Mouse (Mus musculus): ENCODE results near the gene Tm4sf1. TPM values are rescaled to one million over a fixed set of nuclear protein-coding genes. Genes with fewer than 3 reads are reported as not detected.

Gene Tm4sf1
- total and polyA plus RNA-seq, 2 experiments from 2014 or later = 23.0 to 27.8 TPM

DNA sequence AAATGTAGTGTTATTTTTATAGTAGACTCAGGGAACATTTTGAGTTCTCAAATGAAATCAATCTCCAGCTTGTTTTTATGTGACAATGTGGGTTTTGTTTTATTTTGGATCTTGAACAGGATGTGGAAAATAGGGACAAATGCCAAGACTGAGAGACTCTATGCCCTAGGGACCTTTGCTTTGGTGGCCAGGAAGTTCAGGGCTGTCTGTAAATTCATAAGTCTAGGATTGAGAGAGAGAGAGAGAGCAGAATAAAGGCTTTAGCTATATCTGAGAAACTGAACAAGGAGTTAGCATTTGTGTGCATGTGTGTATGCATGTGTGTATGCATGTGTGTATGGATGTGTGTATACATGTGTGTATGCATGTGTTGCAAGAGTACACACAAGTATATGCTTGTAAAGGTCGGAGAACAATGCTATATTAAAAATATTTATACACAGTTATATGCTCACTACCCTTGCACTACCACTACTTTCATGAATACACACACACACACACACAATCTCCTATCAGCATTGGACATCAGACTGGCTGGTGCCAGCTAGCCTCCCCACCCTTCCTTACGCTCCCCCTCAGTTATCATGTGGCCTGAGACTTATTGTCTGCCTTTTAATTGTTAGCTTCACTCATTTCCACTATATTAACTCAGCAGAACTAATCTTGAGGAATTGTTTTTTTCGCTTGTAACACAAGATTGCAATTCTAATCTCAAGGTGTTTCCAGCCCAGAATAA is 33.5 kb upstream of the Tm4sf1 start:
- TF ChIP-seq CTCF (IDR thresholded peaks at IDR 0.05) = no peak
- H3K9me3 ChIP-seq (ENCODE audit: low read length) = no peaks in the 10 kb centered on the region
- 81% methylated on average over 3 of the region's 3 CpGs for WGBS

DNA sequence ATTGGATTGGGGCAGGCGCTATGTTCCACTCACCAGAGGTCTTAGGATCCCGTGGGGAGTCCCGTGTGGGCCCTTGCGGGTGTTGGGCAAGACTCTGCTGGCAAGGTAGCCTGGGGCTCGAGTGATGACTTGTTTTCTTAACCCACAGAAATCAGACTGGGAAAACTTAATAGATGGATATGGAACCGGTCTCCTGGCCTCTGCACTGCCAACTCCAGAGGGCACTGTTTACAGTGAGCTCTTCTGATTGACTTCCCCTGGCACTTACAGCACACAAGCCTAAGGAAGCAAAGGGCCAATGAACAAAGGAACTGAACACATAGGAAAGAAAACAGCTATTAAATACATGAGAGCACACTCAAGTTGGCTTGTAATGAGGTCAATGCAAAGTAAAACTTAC is 26.2 kb upstream of the Tm4sf1 start:
- no peak for ATAC-seq (ENCODE audit: low FRiP score)
- WGBS = 88% methylated on average over 5 of the region's 6 CpGs
- Histone ChIP-seq H3K4me2 (ENCODE audit: low read depth, low read length, poor library complexity, severe bottlenecking) (no peak overlapping the region), H3K27ac (ENCODE audit: low read depth, low read length) (no peak overlapping the region), H3K36me3 (ENCODE audit: insufficient read depth, low read length) (no peaks in the 10 kb centered on the region), H3K9me3 (ENCODE audit: low read length) (no peaks in the 10 kb centered on the region), H3K9ac (replicated peaks; ENCODE audit: low read length, poor library complexity, severe bottlenecking) (no peak overlapping the region), H3K27me3 (ENCODE audit: insufficient read depth, low read length) (no peaks in the 10 kb centered on the region), H3K4me1 (ENCODE audit: insufficient read depth, low read length) (no peaks in the 10 kb centered on the region), H3K4me3 (ENCODE audit: low read depth, low read length) (no peak overlapping the region)
- no peak for DNase-seq (ENCODE audit: low spot score)
- no peak for TF ChIP-seq CTCF (IDR thresholded peaks at IDR 0.05)

More for the DNA sequence above, 33.5 kb upstream of the Tm4sf1 start:
- H3K27me3 ChIP-seq (ENCODE audit: insufficient read depth, low read length) = no peaks in the 10 kb centered on the region
- H3K9ac ChIP-seq (replicated peaks; ENCODE audit: low read length, poor library complexity, severe bottlenecking) = no peak overlapping the region
- no peaks in the 10 kb centered on the region for H3K36me3 ChIP-seq (ENCODE audit: insufficient read depth, low read length)
- ATAC-seq (ENCODE audit: low FRiP score) (no peak), DNase-seq (ENCODE audit: low spot score) (no peak)
- no peak overlapping the region for H3K27ac ChIP-seq (ENCODE audit: low read depth, low read length)
- H3K4me3 ChIP-seq (ENCODE audit: low read depth, low read length) = no peak overlapping the region
- no peaks in the 10 kb centered on the region for H3K4me1 ChIP-seq (ENCODE audit: insufficient read depth, low read length)
- H3K4me2 ChIP-seq (ENCODE audit: low read depth, low read length, poor library complexity, severe bottlenecking) = no peak overlapping the region

DNA sequence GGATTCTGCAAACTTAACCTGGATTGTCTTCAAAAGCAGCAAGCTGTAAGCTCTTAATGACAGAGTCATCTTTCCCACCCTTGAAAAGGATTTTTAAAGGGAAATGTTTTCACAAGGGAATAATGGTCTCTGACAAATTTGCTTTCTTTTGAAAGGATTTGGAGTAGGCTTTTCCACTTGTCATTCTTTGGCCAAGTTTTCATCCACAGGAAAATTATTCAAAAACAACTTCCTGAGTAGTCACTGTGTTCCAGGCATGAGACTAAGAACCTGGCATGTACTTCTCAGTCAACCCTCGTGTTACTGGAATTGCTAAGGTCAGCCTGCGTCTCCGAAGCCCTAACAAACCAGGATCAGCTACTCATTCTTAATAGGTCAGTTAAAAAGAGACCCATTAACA is 5.3 kb upstream of the Tm4sf1 start:
- H3K9me3 ChIP-seq (ENCODE audit: low read length) = no peaks in the 10 kb centered on the region
- no peaks in the 10 kb centered on the region for H3K36me3 ChIP-seq (ENCODE audit: insufficient read depth, low read length)
- no peak overlapping the region for H3K4me2 ChIP-seq (ENCODE audit: low read depth, low read length, poor library complexity, severe bottlenecking)
- no peak for ATAC-seq (ENCODE audit: low FRiP score)
- DNase-seq (ENCODE audit: low spot score) = no peak
- H3K27ac ChIP-seq (ENCODE audit: low read depth, low read length) = no peak overlapping the region
- no peak overlapping the region for H3K9ac ChIP-seq (replicated peaks; ENCODE audit: low read length, poor library complexity, severe bottlenecking)
- no peak for TF ChIP-seq CTCF (IDR thresholded peaks at IDR 0.05)
- no peaks in the 10 kb centered on the region for H3K4me1 ChIP-seq (ENCODE audit: insufficient read depth, low read length)
- WGBS = 91% methylated on average over 3 of the region's 3 CpGs
- H3K4me3 ChIP-seq (ENCODE audit: low read depth, low read length) = no peak overlapping the region
- H3K27me3 ChIP-seq (ENCODE audit: insufficient read depth, low read length) = no peaks in the 10 kb centered on the region

DNA sequence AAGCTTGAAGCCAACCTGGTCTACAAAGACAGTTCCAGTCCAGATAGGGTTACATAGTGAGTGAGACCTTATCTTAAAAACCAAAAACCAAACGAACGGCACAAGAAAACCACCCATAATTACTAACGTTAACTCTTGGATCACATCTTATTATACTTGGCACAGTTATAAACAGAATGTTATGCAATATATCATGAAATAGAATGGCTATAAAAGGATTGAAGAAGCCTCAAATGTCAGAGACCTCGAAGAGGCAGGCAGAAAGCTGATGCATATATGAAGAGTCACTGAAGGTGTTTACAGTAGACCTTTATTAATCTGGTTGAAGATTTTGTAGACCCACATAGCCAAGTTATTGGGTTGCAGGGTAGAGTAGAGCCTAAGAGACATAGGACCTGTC is 3.8 kb upstream of the Tm4sf1 start:
- Histone ChIP-seq H3K36me3 (ENCODE audit: insufficient read depth, low read length) (no peaks in the 10 kb centered on the region), H3K4me3 (ENCODE audit: low read depth, low read length) (no peak overlapping the region), H3K9ac (replicated peaks; ENCODE audit: low read length, poor library complexity, severe bottlenecking) (no peak overlapping the region), H3K27ac (ENCODE audit: low read depth, low read length) (no peak overlapping the region), H3K4me2 (ENCODE audit: low read depth, low read length, poor library complexity, severe bottlenecking) (no peak overlapping the region), H3K4me1 (ENCODE audit: insufficient read depth, low read length) (no peaks in the 10 kb centered on the region), H3K9me3 (ENCODE audit: low read length) (no peaks in the 10 kb centered on the region), H3K27me3 (ENCODE audit: insufficient read depth, low read length) (no peaks in the 10 kb centered on the region)
- 86% methylated on average over 4 of the region's 4 CpGs for WGBS
- no peak for TF ChIP-seq CTCF (IDR thresholded peaks at IDR 0.05)
- ATAC-seq (ENCODE audit: low FRiP score) = no peak
- no peak for DNase-seq (ENCODE audit: low spot score)

DNA sequence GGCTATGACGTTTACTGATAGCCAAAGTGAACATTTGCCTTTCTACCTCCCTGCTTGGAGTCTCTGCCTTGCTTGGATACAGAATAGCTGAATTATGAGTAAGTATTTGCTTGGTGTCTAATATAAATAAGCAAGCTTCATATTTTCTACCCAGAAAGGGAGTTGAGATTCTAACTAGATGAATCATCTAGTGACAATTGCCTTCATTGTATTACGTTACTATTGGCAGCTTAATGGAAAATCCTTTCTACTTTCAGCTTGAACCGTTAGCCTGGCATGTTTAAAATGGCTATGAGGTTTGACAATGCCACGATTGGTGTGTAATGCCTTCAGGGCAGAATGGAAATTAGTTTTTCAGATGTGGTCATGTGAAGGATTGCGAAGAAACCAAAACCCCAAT is 2.7 kb upstream of the Tm4sf1 start:
- no peak for DNase-seq (ENCODE audit: low spot score)
- H3K4me2 ChIP-seq (ENCODE audit: low read depth, low read length, poor library complexity, severe bottlenecking) = no peak overlapping the region

DNA sequence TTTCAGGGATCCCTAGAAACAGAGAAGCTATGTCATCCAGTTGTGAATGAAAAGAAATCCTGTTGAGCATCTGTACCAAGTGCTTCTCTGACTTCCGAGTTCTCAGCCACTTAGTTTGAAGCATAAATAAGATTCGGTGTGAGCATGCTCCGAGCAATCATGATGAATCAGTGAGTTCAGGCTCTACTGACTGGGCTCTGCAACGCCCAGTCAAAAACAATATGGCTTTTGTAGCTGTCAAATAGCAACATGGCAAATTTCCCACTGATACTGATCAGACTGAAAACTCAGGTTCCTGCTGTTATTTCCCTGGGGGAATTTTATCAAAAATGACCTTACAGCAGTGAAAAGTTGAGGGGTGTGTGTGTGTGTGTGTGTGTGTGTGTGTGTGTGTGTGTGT is 2.3 kb upstream of the Tm4sf1 start:
- Histone ChIP-seq H3K9ac (replicated peaks; ENCODE audit: low read length, poor library complexity, severe bottlenecking) (no peak overlapping the region), H3K4me3 (ENCODE audit: low read depth, low read length) (no peak overlapping the region), H3K4me2 (ENCODE audit: low read depth, low read length, poor library complexity, severe bottlenecking) (no peak overlapping the region), H3K4me1 (ENCODE audit: insufficient read depth, low read length) (no peaks in the 10 kb centered on the region), H3K27ac (ENCODE audit: low read depth, low read length) (no peak overlapping the region), H3K27me3 (ENCODE audit: insufficient read depth, low read length) (no peaks in the 10 kb centered on the region), H3K9me3 (ENCODE audit: low read length) (no peaks in the 10 kb centered on the region), H3K36me3 (ENCODE audit: insufficient read depth, low read length) (no peaks in the 10 kb centered on the region)
- DNase-seq (ENCODE audit: low spot score) = no peak
- no peak for TF ChIP-seq CTCF (IDR thresholded peaks at IDR 0.05)
- whole genome bisulfite sequencing = 67% methylated on average over 4 of the region's 4 CpGs
- ATAC-seq (ENCODE audit: low FRiP score) = no peak

More for the DNA sequence above, 2.7 kb upstream of the Tm4sf1 start:
- ATAC-seq (ENCODE audit: low FRiP score) = no peak
- Histone ChIP-seq H3K36me3 (ENCODE audit: insufficient read depth, low read length) (no peaks in the 10 kb centered on the region), H3K27me3 (ENCODE audit: insufficient read depth, low read length) (no peaks in the 10 kb centered on the region), H3K4me3 (ENCODE audit: low read depth, low read length) (no peak overlapping the region), H3K9me3 (ENCODE audit: low read length) (no peaks in the 10 kb centered on the region), H3K9ac (replicated peaks; ENCODE audit: low read length, poor library complexity, severe bottlenecking) (no peak overlapping the region), H3K27ac (ENCODE audit: low read depth, low read length) (no peak overlapping the region), H3K4me1 (ENCODE audit: insufficient read depth, low read length) (no peaks in the 10 kb centered on the region)
- no peak for TF ChIP-seq CTCF (IDR thresholded peaks at IDR 0.05)
- 45% methylated on average over 5 of the region's 5 CpGs for WGBS

Measured in midbrain, postnatal 0 days (tissue).